Mouse (Mus musculus) thymus, postnatal 10 days (tissue): ENCODE measurements at regions not wholly inside any gene's neighbourhood (a gene's known extent, or its start where the extent isn't known, plus 50 kb on each side); places are given as distances from the start of the nearest gene placed in this dataset.

Experiments used
- DNase-seq, 2 experiments: peaks; one replicate each; pipeline ENCODE4 v3.0.0; 2021; ENCODE audit warnings: low spot score in 2 of 2

DNA sequence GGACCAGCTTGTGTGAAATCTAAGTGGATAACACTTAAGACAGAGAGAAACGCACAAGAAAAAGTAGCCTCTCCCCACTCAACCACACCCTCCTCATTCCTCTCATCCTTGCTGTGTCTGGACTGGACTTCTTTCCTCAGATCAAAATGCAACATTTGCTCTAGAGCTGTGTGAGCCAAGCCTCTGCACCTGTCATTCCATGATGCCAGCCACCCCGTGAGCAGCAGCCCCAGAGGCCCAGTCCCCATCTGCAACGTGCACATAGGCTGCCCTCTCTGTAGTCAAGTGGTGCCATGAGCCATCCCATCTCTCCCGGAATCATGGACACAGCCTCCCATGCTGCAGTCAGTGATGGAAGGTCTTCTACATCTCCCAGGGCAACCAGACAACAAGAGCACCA, 55.1 kb upstream of the Gpc1 start:
- no peak for DNase-seq

DNA sequence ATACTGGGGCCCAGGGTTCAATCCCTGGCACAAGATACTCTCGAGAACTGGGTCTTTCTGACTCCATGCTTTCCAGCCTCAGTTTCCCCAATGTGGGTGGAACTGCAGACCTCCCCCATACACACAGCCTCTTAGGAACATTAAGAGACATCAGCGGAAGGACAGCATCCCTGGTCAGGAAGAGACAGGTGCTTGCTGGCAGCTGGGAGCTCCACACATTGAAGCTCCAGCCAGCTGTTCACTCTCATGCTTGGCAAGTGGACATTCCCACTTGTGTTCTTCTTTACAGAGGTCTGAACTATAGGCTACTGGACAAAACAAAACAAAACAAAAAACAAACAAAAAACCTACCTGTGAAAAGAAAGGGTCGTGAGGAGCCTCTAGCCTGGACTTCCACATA, 55.5 kb upstream of the Gpc1 start:
- DNase-seq: no peak

DNA sequence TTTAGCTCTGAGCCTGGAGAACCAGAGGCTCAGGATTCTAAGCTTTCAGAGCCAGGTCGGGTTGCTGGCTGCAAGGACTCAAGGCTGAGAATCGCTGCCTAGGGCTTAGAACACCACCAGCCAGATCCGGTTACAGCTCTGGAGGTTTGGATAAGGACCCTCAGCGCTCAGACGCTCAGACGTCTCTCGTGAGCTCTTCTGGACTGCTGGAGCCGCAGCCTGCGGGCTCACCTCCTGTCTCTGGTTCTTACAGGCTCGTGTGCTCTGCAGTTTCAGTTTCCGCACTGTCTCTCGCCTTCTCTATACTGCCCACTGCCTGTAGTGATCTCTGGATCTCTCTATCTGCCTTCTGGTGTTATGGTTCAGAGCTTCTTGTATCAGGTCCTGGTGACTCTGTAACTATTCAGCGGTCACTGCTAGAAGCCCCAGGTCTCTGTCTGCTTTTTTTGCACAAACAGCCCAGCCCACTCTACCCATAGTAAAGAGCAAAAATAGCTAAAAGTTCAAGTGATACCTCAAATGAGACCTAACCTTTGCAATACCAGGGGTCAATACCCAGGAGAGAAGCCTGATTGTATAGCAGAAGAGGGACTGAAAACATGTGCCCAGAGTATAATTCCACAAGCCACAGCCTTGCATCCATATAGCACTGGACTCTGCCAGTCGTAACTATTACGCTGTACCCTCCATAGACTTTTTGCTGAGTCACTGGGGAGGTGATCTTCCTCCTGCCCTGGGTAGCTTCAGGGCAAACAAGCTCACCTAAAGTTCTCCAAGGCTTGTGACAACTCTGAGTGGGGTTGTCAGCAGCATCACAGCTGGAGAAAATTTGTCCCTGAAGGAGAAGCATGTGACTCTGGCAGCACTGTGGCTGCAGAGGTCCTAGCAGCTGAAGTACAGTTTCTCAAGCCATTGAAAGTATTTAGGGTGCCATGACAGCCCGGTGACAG, 56.4 kb upstream of the Gpc1 start:
- no peak for DNase-seq

DNA sequence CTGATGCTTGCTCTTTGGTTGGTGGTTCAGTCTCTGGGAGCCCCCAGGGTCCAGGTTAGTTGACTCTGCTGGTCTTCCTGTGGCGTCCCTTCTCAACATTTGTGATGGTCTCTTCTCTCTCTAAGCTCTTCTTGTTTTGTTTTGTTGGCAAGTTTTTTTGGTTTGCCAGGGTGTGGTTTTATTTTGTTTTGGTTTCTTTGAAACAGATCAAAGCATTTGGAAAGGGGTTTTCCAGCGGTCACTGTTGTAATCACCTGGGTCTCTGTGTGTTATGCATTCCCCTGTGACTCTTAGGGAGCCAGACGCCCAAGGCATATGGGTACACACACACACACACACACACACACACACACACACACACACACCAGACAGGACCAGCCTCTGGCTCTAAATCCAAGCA, 57.4 kb upstream of the Gpc1 start:
- no peak for DNase-seq

DNA sequence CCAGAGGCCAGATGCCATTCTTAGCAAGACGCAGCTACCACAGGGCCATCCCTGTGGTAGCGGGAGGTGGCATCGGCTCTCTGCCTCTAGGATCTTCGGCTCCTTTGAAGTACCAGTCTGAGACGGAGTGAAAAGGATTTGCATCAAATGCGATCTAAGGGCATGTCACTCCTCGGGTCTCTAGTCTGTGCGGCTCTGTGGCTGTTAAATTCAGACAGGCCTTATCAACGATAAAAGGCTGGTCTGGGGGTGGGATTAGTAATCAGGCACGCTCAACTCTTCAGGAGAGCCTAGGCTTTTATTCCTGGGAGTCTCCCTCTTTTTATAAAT, 58.7 kb upstream of the Gpc1 start:
- no peak for DNase-seq

DNA sequence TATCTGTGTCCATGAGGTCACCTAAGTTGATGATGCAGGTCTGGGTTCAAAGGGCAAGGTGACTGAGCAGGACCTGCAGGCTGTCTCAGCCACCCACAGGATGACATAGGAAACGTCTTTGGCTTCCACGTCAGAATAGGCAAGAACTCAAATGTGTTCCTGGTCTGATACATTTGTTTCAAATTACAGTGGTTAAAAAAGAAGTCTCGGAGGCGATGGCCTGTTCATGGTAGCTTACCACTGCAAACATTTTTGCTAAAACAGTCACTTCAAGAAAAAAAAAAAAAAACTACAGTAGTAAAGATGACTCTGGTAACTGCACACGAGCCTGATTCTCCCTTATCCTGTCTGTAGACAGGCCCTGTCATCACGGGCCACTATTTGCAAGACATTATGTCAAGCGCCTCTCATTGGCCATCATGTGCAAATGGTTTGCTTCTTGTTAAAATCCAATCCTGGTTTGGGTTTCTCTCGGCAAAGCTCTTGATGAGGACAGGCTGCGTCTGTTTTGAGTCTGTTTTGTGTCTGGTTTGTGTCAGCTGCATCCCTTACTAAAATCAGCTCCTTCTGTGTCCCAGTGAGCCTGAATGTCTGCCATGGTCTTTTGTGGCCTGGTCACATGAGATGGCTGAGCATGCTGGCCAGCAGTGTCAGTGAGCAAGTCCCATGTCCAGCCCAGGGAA, 59.2 kb upstream of the Gpc1 start:
- DNase-seq: no peak

DNA sequence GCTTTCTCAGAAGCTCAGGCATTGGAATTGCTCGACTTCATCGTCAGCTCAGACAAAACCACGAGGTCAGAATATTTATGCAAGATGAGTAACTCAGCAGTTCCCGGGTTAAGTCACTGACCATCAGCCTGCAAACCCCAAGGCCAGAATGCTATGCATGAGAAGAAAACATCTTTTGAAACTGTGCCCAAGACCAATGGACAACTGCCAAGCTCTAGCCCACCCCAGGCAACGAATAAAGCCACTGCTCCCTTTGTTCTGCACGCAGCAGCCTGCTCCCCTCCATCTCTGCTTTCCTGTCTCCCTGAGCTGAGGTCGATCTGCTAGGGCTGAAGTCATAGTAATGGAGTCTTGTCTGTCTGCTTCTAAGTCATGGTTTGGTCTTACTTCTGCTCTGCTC, 61.7 kb upstream of the Gpc1 start:
- no peak for DNase-seq

DNA sequence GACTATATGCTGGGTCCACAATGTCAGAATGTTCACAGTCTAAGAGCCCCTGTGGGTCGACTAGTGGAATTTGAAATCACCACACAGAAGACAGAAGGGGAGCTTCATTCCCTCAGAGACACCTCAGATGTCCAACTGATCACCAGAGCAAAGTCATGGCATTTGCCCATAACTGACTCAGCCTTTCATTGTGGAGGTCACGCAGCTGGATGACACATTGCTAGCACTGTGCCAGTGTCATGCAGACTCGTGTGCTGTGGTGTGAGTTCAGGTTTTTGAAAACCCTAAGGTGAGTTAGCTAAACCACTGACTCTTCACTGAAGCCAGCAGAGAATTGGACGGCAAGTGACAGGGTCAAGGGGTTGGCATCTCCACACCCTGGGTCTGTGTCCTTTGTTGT, 62.3 kb upstream of the Gpc1 start:
- DNase-seq: no peak

DNA sequence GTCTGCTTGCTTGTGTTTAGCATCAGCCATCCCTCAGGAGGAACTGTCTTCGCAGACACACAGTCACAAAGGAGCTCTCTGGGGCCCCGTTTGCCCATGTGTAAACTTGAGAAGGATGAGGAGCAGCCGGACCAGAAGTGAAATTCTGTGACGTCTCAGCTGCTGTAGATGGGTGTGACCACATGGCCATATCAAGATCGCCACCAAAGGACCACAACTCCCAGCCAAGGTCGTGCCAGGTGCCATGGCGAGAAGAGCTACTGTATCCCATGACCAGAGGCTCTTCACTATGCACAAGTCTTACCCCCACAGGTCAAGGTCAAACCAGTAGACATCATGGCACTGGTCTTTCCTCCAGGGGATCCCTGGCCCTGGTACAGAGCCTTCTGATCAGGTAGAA, 64.9 kb upstream of the Gpc1 start:
- no peak for DNase-seq

DNA sequence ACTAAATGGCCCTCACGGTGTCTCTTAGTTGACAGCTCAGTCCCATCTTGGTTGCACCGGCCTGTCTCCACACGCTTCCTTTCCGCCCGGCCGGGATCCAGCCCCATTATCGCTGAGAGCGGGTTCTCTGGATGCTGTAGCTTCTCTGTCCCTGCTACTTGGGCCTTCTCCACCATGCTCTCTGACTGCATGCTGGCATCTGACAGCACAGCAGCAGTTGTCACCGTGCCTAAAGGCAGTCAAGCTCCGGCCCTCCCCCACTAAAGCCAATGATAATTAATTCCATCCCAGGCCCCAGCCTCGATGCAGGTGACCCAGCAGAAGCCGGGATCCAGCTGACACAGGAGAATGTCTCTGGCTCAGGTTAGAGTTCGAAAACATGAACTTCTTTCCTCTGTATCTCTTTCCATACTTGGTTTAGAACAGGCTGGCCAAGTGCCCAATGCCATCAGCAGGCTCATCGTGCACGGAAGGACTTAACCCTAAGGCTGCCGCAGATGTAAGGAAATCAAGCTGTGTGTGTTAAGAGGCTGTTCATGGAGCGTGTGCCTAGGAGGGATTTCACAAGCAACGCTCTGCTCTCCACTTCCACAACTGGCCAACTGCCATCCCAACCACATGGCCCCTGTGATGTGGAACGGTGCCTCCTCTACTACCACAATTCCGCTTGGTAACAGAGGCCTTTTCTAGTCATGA, 76.5 kb upstream of the Gpc1 start:
- DNase-seq: no peak

DNA sequence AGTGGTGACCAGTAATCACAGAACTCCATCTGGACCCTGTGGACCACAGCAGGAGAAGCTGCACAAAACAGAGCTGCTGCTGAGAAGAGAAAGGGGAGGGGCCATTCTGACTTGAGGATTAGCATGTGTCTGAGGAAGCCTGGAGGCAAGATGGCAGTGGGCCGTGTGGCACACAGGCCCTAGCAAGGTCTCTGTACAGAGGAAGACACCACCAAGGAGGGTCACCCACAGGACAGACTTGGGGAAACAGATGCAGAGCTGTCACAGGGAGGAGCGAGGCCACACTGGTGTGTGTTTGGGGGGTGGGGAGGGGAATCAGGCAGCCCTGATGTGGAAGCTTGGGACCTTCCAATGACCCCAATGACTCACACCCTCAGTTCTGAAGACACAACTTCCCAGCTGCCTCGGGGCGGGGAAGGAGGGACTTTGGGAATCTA, 79.7 kb upstream of the Gpc1 start:
- no peak for DNase-seq

DNA sequence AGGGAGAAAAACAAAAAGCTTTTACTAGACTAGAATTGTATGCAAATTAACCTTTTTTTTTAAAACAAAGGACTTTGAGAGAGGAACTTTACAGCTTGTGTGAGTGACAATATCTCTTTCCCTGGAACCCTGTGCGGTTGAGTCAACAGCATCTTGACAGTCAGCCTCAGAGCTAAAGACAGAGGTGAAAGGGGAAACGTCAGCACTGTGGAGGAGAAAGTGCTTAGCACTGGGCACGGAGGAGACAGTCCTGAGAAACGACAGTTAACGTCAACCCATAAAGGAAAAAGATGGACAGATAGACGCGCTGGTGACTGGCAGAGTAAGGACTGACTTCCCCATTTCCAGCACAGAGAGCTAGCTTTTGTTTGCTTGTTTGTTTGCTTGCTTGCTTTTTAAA, 82.0 kb upstream of the Gpc1 start:
- no peak for DNase-seq

DNA sequence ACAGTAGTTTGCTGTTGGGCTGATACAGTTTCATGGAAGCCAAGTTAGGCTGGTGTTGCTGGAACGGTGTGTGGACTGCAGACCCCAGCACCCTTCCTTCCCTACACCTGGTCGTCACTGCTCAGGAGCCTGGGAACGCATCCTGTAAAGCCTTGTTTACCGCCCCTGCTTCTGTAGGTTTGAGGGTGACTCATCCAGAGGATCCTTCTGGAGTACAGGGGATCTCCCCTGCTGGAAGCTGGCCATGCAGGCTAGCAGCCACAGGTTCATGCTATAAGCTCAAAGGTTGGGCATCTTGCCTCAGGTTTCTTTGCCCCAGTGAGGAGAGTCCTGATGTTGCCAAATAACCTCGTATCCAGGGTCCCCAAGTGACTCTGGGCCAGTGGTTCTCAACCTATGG, 86.2 kb upstream of the Gpc1 start:
- no peak for DNase-seq

DNA sequence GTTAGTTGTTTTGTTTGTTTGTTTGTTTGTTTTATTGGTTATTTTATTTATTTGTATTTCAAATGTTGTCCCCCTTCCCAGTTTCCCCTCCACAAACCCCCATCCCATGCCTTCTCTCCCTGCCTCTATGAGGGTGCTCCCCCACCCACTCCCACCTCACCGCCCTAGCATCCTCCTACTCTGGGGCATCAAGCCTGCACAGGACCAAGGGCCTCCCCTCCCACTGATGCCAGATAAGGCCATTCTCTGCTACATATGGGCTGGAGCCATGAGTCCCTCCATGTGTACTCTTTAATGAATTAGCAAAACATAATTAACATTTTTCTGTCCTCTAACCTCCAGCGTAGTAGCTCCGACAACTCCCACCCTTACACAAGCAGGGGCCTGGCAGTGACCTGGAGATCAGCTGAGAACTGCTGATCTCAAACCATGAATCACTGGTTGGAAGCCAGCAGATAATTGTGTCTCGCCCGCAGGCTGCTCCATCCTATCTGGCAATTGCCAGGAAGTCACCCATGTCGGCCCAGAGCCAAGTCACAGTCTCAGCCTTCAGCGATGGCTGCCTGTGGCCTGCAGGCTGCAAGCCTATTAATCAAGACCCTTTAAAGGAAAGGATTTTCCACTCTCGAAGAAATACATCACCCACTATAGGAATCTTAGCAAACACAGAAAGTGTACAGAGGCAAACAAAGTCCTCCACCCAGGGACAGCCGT, 86.8 kb upstream of the Gpc1 start:
- no peak for DNase-seq

DNA sequence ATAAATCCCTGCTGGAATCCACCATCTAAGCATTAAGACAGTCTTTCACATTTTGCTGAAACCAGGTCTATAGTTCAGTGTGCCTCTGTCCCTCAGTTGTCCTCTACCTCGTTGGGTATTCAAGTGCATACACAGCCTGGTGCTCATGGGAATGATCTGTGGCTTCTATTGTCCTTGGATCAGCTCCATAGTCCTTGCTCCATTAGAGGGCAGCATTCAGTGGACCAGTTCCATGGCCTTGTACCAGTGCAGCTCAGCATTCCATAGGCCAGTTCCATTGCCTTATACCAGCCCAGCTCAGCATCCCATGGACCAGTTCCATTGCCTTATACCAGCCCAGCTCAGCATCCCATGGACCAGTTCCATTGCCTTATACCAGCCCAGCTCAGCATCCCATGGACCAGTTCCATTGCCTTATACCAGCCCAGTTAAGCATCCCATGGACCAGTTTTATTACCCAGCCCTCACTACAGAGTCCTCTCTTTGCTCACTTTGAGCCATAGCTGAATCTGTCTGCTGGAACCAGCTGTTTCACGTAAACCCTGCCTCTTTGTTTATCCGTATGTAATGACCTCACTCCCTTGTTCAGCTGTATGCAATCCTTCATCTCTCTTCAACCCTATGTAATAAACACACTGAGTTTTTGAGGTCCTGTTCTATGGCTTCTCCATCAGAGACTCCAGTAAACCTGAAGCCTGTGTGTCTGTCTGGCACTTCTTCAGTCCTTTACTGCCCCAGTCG, 88.4 kb upstream of the Gpc1 start:
- DNase-seq: no peak

DNA sequence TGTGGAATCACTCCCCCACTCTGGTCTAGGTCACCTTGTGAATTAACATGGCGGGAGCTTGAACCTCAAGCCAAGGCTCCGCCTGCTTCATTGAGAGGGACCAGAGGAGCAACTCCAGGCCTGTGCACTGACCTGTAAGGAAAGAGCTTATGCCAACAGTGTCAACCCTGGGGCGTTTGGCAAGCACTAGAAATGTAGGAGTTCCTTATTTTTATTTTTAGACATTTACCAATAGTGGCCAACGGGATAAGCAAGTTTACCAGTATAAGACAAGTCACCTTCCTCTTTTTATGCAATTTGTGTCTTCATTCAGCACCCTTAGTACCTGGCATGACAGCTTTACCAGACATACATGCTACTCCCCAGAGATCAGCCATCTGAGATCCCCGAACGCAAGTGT, 89.1 kb upstream of the Gpc1 start:
- no peak for DNase-seq

DNA sequence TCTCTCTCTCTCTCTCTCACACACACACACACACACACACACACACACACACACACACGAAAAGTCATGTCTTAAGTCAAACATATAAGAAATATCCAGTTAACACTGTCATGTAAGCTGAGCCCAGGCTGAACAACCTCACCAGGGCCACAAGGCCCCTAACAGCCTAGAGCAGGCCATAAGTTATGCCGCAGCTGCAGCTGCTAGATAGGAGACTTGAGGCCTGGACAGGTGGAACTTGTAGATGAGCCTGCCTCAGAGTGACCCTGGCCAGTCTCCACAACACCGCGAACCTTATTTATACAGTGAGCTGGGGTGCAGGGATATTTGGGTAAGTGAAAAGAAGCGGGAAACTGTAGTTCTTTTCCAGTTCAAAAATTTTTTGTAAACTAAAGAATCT, 90.4 kb upstream of the Gpc1 start:
- no peak for DNase-seq

DNA sequence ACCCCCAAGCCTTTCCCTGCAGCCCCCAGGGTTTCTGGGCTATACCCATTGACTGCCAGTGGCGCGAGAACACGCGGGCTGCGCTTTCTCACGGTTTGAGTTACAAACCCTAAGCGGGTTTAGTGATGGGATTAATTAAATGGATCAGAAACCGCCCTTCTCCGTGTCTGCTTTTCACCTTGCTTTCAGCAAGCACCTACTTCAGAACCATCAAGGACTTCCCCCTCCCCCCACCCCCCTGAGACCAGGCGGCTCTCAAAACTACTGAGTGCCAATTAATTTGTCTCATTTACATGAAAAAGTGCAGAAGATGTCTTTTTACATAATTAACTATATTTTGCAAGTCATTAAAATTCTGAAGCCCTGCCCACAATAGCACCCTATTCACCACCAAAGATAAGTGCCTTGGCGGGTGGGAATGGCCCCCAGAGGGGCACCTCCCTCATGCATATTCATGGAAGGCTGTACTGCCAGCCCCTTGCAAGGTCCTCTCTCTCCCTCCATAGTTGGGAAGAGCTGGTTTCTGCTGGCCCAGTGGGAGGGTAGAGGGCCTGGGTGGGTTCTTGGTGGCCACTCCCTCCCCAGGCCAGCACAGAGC, 89.1 kb upstream of the Otos start:
- DNase-seq: no peak

DNA sequence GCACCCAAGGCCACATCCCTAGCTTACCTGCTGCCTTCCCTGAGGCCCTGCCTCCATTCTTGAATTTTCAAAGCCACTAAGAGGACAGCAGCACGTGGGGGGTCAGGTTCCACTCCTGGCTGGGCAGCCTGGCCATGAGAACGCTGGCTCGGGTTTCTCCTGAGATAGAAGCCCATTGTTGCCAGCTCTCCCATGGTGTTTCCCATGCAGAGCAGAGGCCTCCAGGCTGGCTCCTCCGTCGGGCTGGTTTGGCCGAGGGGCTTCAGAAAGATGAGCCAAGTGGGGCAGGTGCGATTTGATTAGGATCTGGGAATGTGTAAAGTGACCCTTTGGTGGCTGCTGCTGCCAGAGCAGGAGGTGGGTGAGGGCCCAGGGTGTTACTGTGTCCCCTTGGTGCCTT, 87.8 kb upstream of the Otos start:
- DNase-seq: no peak

DNA sequence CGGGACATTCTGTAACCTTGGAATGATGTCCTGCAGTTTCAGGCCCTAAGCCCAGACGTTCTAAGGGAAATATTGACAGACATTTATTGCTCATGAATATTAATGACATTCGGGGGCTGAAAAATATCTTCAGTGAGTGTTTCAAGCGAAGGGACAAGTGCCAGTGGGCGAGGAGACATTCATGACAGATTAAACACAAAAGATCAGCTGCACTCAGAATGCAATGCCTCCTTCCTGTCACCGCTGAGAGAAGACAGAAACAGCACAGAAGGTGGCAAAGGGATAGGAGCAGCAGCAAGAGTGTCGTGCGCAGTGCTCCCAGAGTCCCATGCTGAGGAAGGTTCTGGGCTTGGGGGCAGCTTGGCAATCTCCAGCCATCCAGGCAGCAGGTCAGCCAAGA, 85.1 kb upstream of the Otos start:
- no peak for DNase-seq
